Mouse (Mus musculus) induced T-regulatory cell, adult 2 months (primary cell): ENCODE data around the gene Rara.
"Not testable (repeated sequence)": the region's sequence is repeated elsewhere in the genome, so short reads cannot be mapped to it uniquely, and the experiment has no call there.

ENCODE experiments used
- DNase-seq: peaks from one replicate; pipeline ENCODE4 v3.0.0-alpha.2; 2012; ENCODE audit warnings: low read depth

Gene Rara

GRCm38 (mm10) chr11:98927438-98928076, at the start of gene Rara:
Gene Rara (plus strand): TSS chr11:98927818.
- no peak for DNase-seq

- no peak for DNase-seq
These were observed 39.9 kb upstream of the Rara start for GRCm38 (mm10) chr11:98887703-98888102.

- no peak for DNase-seq
These were observed 38.5 kb upstream of the Rara start for GRCm38 (mm10) chr11:98889077-98889476.

GRCm38 (mm10) chr11:98889977-98890376, 37.6 kb upstream of the Rara start:
- DNase-seq, result no peak

GRCm38 (mm10) chr11:98892426-98892825, 35.2 kb upstream of the Rara start:
- DNase-seq, result no peak

GRCm38 (mm10) chr11:98900529-98901125, 27.0 kb upstream of the Rara start:
- DNase-seq, result peak; percentile 73

- DNase-seq, result no peak
These were observed 24.9 kb upstream of the Rara start for GRCm38 (mm10) chr11:98902621-98903245.

- DNase-seq, result no peak
These were observed 23.0 kb upstream of the Rara start for GRCm38 (mm10) chr11:98904577-98904976.

- DNase-seq, result no peak
These were observed 22.6 kb upstream of the Rara start for GRCm38 (mm10) chr11:98905033-98905432.

- no peak for DNase-seq
These were observed 22.0 kb upstream of the Rara start for GRCm38 (mm10) chr11:98905583-98905982.

- DNase-seq, result no peak
These were observed 20.6 kb upstream of the Rara start for GRCm38 (mm10) chr11:98907063-98907436.

GRCm38 (mm10) chr11:98907437-98908173, 20.0 kb upstream of the Rara start, which contains the start of gene Cdc6:
Gene Cdc6 (plus strand): TSS chr11:98907801.
- DNase-seq, result peak; percentile 99

GRCm38 (mm10) chr11:98909654-98910053, 18.0 kb upstream of the Rara start:
- DNase-seq, result peak; percentile 89

- DNase-seq, result no peak
These were observed 17.2 kb upstream of the Rara start for GRCm38 (mm10) chr11:98910415-98910814.

GRCm38 (mm10) chr11:98911498-98911897, 16.1 kb upstream of the Rara start:
- DNase-seq, result no peak

GRCm38 (mm10) chr11:98914196-98914595, 13.4 kb upstream of the Rara start:
- no peak for DNase-seq

- peak; percentile 78 for DNase-seq
These were observed 11.2 kb upstream of the Rara start for GRCm38 (mm10) chr11:98916376-98916775.

- no peak for DNase-seq
These were observed 10.1 kb upstream of the Rara start for GRCm38 (mm10) chr11:98917428-98918005.

- DNase-seq, result peak; percentile 47
These were observed 9.4 kb upstream of the Rara start for GRCm38 (mm10) chr11:98918231-98918630.

GRCm38 (mm10) chr11:98919009-98919408, 8.6 kb upstream of the Rara start:
- DNase-seq, result no peak

- DNase-seq, result not testable (repeated sequence)
These were observed 5.8 kb upstream of the Rara start for GRCm38 (mm10) chr11:98921813-98922212.

- DNase-seq, result peak; percentile 86
These were observed 5.3 kb upstream of the Rara start for GRCm38 (mm10) chr11:98922307-98922706.
